Mouse (Mus musculus) adrenal gland, postnatal 10 days (tissue): ENCODE measurements at regions not wholly inside any gene's neighbourhood (a gene's known extent, or its start where the extent isn't known, plus 50 kb on each side); places are given as distances from the start of the nearest gene placed in this dataset.

Source experiments
- DNase-seq: peaks from one replicate; pipeline ENCODE4 v3.0.0; 2021; ENCODE audit warnings: mixed read lengths

DNA sequence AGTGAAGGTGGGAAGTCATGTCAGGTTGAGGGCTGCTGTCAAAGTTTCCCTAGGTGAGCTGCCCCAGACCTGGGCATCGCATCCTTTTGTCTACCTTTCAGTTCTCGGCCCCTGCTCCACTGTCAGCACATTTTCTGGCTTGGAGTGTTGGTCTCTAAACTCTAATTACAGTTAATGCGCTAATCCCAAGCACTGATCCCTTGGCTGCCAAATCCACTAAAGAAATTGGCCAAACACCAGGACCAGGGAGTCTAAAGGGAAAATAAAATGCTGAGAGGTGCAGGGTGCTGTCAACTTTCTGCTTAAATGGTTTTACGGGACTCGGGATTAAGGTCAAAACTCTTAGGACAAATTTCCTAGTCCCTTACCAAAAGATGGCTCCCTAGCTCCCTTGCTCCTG lies 450.3 kb upstream of the Adamts9 start:
- DNase-seq: peak; percentile 18

DNA sequence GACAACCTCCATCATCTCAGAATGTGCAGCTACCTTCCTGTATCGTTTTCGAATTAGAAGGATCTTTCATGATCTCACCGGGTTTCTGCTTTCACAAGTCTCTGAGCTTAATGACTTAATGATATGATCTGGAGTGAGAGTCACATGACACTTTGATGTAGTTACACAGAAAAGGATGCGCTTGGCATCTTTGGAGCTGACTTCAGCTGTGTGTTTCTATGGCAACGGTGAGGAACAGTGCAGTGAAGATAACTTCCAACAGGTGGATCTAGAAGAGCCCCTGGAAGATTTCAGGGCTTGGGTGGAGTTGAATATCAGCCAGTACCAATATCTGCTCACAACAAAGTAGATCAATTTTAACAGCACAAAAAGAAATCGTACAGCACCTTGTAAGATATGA lies 449.1 kb upstream of the Adamts9 start:
- DNase-seq: no peak

DNA sequence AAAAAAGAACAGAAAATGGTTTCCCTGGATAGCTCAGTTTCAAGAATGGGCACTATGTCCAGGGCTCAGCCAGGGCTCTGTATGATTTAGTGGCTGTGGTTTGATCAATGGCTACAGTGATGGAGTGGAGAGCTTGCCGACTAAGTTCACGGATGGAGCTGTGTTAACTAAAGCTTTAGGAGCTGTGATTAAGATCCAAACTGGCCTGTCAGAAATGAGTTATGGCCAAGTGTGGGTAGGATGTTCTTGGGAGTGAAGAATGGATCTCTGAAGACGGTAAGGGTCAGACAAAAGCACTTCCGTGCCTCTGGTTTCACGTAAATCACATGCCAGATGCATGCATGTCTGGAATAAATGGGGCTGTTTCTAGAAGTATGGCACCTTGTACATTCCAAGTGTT lies 447.9 kb upstream of the Adamts9 start:
- no peak for DNase-seq

DNA sequence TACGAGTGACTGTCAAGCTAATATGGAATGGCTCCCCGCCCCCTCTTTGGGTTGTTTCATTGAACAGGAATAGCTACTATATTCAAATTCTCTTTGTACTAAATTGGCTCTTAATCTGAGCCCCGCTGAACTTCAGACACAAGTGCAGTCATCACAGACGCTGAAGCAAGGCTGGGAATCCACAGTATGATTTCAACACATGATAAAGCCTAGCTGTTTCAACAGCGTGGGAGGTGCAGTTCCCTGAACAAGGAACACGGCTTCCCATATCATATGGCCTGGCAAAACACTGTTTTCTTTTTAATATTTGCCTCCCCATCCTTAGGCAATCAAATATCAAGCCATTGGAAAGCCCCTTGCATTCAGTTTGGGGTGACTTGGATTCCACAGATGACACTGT lies 428.0 kb upstream of the Adamts9 start:
- no peak for DNase-seq

DNA sequence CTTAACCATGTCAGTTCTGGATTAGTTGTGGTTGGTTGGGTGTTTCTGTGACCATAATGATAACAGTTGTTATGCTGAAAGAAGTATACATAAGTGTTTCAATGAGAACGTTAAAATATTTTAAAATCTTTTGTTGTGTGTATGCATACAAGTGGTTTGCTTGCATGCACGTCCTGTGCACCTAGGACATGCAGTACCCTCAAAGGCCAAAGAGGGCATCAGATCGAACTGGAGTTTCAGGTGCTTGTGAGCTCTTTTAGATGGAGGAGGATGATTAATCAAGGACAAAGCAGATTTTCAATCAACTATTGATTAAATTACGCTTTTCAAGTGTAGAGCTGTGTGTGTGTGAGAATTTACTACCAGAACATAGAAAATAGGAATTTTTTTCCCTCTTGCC lies 420.6 kb upstream of the Adamts9 start:
- no peak for DNase-seq

DNA sequence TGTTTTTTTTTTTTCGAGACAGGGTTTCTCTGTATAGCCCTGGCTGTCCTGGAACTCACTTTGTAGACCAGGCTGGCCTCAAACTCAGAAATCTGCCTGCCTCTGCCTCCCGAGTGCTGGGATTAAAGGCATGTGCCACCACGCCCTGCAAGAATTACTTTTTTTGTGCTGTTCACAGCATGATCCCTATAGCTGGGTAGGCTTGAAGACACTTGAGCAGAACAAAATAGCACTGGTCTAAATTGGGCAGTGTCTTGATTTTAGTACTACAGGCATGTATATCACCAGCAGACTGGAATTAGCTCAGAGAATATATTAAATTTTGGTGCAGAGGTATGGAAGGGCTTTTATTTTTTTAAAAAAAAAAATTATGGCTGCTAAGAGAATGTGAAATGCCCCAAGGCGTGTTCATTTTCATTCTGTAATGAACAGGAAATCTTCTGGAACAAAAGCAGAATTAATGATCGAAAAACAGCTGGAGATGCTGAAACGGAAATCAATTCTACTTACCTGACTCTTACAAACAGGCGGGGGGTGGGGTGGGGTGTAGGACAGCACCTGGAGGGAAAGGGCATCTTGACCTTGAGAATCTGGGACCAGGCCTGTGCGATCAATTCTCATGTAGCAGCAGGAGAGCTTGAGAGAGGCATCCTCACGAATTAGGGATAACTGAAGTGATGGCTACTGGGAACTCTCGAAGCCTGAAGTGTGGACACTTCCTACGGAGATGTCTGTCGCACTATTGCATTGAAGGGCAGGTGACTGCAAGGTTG lies 410.2 kb upstream of the Adamts9 start:
- DNase-seq: no peak

DNA sequence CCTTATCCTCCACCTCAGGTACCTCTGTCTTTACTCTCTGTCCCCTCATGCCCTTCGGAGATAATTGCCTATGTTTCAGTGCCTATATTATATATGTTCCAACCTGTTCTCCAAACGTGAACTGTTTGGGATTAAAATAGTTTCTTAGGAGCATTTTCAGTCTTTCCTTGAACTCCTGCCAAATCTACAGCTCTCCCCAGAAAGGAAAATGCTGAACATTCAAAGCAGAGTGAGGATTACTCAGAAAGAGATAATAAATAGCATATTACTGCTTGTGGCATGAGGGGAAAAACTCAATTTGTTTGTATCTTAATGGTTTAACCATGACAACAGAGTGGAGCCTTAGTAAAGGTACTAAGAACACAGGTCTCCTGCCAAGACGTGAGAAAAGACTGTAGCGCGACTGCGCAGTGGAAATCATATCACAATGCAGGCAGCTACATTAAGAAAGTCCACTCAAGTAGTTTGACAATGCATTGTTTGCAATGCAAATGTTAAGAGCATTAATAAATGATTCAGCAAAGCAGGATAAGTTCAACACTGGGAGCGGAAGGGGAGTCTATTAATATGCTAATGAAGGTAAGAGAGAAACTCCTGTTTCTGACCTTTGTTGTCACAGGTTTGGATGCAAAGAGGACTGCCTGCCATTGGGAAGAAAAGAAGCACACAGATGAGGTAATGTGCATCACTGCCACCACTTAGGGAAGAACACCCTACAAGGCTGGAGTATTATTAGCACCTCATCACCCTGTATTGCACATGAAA lies 406.8 kb upstream of the Adamts9 start:
- DNase-seq: no peak

DNA sequence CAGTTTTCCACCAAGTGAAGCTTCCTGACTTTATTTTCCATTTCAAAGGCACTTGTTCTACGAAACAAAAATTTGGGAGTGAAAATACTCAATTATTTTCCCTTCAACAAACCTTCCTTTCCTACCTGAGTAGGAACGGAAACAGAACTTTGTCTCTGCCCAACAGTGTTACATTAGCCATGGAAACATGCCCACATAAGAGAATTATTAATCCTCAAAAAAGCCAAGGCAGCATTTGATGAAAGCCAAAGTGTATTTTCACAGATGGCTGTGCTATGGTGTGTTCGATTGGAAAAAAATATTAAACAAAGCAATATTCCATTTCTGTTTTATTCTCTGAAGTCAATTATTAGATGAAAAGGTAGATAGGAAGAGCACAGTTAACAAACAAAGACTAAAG lies 404.8 kb upstream of the Adamts9 start:
- DNase-seq: no peak

DNA sequence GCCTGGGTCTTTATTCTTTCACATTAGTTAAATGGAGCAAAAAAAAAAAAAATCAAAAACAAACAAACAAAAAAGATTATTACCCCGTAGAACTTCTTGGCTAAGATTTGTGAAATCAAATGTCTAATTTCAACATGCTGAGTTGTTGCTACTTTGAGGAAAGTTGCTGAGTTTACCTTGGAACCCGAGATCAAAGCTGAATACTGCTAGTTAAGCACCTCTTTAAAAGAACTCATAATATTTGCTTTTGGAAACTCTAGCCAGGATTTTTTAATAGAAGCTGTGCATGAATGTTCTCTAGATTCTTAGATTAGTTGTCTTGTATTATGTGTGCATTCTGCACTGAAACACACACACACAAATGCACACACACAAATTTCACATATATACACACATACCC lies 385.4 kb upstream of the Adamts9 start:
- DNase-seq: no peak

DNA sequence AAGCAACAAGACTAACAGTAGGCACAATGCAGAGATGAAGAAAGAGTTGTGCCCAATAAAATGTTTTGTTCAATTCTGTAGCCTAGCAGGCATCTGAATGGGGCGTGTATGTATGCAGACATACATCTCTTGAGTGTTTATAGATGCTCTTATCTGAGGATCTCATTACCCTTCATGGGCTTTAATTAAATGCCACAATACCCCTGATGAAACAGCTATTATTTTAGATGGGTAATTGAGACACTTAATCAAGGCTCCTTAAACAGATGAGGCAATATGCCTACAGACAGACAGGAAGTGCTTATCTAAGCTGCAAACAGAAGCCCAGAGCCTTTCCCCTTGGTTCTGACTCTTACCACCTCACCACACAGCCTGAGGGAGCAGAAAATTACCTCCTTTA lies 384.6 kb upstream of the Adamts9 start:
- DNase-seq: no peak

DNA sequence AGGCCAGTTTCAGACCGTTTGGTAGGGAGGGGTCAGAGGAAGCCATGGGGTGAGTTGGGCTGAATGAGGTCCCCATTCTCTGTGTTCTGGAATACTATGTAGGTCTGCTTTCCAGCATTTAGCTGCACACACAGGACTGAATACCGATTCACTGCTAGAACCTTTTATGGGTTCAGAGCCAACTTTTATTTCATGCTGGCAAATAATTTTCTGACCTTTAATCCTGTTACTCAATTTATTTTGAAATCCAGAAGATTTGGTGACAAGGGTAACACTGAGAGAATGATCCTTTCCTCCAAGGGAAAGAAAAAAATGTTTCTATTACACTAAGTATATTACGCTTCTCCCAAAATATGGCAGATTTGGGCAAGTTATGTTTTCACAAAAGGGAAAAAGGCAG lies 380.6 kb upstream of the Adamts9 start:
- peak; percentile 8 for DNase-seq

DNA sequence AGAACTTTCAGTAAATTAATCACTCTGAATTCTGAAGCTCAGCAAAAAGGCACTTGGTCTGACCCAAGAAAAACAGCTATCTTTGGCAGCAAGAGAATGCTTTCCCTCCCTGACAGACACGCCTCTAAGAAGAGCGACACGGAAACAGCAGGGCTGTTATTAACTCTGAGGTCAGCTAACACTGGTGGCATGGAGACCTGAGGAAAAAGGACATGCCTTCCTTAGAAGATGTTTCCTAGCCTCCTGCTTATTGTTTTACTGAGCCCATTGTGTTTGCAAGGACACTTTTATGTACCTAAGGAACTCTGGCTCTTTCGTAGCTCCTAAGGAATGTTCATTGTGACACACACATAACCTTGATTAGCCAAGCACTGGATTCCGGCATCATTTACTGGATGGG lies 371.3 kb upstream of the Adamts9 start:
- peak; percentile 11 for DNase-seq

DNA sequence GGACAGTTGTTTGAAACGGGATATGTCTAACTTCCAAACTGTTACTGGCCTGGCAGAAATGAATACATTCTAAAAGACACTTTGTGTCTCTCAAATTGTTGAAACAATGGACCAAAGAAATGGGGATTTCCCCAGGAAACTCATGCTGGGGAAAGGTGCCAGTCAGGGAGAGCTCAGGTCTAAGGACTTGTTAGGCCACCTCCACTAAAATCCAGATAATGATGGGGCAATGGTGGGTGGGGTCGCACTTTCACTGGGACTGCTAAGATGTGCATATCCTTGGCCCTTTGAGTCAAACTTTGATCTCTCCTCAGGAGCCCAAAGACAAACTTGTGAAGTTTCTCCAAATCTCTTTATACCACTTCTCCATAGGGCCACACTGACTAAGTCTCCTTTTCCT lies 361.9 kb upstream of the Adamts9 start:
- no peak for DNase-seq

DNA sequence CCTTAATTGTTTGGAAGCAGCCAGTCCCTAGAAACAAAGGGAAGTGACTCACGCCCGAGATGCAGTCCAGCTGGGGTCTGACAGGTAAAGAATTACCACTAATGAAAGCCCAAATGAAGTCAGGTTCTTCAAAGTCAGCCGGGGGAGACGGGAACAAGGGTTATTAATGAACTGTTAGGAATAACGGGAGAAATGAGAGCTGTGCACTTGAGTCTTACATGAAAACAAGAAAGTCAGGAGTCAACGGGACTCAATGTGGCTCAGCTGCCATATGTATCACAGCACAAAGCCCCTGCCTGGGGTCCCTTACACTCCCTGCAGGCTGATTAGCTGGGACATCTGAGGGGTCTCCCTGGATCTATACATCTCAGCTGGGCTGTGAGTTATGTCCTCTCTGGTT lies 354.7 kb upstream of the Adamts9 start:
- no peak for DNase-seq

DNA sequence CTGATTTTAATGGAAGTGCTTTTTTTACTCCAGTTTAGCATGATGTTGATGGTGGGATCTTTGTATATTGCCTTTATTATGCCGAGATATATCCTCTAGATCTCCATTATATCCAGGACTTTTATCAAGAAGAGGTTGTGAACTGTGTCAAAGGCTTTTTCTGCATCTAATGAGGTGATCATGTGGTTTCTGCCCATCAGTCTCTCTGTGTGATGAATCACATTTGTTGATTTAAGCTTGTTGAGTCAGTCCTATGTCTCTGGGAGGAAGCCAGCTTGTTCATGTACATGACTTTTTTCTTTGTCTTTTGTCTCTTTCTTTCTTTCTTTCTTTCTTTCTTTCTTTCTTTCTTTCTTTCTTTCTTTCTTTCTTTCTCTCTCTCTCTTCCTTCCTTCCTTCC lies 348.4 kb upstream of the Adamts9 start:
- no peak for DNase-seq

DNA sequence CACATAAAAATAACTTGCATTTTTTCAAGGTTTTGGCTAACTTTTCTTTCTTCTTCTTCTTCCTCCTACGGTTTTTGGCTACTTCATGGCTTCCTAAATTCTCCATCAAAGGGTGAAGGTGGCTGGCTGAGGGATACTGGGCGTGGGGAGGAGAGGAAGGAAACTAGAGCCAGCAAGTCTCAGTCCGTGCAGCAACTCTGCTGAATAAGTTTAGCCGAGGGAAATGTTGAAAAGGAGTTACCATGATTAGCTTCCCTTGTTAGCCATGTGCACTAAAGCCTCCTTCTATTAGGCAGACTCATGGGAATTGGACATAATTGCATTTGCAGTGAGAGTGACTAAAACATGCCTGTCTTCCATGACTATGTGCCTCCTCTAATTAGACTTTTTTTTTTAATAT lies 345.1 kb upstream of the Adamts9 start:
- no peak for DNase-seq

DNA sequence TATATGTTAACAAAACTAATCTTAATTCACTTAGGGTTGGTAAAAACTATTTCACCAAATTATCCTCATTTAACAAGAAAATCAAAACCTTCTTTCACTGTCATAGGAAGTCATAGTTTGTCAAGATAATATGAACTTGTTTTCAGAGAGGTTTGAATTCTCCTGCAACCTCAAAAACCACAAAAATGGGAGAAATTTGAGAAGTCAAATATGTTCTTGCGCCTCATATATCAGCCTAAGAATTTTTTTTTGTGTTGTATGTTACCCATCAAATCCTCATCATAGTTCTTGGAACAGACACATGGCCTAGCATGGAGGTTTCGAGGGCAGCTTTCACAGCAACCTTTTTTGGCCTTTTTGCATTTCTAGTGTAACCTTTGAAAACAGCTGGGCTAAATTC lies 342.5 kb upstream of the Adamts9 start:
- DNase-seq: no peak

DNA sequence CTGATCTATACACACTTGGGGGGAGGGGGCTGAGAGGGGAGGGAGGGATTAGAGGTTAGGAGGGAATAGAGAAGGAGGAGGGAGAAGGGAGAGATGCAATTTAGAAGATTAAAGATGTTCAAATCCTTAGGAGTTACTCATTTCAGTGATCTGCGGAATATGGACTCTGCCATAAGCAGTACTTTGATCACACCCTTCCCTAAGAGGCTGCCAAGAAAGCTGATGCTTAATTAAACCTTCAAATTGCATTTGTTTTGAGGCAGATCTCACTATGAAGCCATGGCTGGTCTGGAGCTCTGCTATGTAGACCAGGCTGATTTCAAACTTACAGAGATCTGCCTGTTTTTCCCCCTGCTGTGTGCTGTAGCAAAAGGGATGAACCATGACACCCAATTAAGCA lies 338.2 kb upstream of the Adamts9 start:
- DNase-seq: no peak

DNA sequence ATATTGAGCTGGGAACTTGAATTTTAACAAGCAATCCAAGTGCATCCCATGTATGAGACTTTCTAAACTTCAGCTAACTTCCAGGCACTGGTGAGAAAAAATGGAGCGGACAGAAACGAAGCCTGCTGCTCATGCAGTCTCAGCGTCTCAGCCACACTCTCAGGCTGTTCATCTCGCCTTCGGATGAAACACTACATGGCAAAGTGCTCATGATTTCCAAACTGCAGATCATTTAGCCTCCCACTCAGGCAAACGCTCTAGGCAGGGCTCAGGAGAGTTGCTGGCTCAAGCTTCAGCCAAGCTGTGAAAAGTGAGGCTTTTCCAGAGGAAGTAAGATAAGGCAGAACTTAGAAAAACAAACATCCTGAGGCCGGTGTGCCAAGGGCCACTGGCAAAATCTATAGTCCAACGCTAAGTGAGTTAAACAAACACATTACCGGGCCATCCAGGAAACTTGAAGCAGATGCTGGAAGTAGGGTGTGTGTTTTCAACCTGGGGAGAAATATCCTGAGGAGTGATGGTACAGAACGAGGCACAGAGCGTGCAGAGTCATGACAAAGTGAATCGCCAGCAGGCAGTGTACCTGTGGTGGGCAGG lies 330.7 kb upstream of the Adamts9 start:
- DNase-seq: peak; percentile 30

DNA sequence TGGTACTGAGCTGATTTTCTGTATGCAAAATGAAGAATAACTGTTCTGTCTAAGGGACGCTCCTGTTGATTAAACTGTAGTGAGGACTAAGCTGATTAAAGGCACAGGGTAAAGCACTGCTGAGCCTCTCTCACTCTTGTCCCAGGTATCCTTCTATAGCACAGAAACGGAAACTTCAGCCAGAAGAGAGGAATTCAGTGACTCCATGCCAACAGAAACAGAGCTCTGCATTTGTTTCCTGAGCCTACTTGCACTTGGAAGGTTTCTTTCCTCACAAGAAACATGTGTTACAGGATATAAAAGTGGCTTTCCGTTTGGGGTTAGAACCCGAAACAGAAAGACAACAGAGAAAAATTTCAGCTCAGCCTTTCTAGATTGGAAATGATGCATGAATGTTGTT lies 328.9 kb upstream of the Adamts9 start:
- no peak for DNase-seq

DNA sequence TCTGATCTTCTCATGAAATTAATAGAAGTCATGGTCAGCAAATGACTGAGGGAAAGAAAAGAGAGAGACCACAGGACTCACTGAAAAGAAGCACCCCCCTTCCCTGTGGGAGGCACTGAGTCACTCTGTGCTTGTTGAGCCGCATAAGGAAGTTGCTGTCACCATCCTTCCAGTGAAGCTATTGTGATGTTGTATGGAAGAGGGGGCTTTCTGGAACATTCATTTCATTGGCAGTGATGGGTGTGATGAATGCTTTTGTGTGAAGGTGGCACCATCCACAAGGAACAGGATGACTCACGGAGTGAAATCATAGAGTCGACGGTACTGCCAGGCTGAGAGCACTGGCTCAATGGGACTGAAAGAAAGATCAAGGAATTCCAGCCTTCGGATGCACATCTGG lies 323.5 kb upstream of the Adamts9 start:
- DNase-seq: no peak

DNA sequence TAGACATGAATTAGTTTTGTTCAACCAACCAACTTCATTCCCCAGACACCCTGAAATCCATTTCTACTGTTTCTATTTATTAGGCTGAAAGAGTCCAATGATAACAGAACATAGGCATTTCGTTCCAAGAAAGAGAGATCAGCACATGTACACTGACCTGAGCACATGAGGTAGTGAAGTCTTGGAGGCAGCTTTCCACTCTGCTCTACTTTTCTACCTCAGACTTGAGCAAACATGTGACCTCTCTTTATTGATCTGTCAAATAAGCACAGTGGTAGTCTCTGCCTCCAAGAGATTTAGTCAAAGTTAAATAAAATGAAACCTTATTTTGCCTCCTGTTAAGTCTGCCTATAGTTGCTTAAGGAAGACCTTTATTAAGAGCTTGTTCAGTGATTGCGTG lies 321.9 kb upstream of the Adamts9 start:
- no peak for DNase-seq

DNA sequence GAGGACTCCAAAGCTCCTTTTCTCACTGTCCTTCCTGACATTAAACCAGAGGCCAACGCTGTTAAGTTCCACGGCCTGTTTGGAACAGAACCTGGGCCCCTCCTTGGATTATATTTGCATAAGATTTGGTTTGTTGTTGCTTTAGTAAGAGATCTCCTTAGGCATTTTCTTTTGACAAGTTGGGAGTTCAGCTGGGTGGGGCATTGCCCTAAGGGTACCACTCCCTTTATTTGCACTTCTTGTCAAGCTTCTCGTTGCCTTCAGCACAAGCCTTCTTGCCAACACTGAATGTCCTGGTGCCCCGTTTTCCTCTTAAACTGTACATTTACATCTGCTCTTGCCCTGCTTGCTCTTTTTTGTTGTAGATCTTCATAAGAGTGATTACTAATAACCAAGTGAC lies 317.5 kb upstream of the Adamts9 start:
- DNase-seq: no peak
